Mouse (Mus musculus) spleen, adult 2 months (tissue): ENCODE results near the gene Ccdc180. TPM values are rescaled to one million over a fixed set of nuclear protein-coding genes. Genes with fewer than 3 reads are reported as not detected.
A peak's percentile ranks its signal among the peaks of the same experiment; 100 is the strongest.

Experiments used
- DNase-seq, 2 experiments: peaks; one replicate each; pipeline versions ENCODE4 v3.0.0 to v3.0.0-alpha.2; 2012 to 2021; ENCODE audit warnings: low spot score in 2 of 2, low read depth in 1 of 2
- H3K27ac ChIP-seq: fragments of 200-500 bp; 2 replicates; pipeline ENCODE4 v1.5.1; 2012; ENCODE audit warnings: low read length, inconsistent platforms; ENCODE audit not compliant: insufficient read depth
- H3K27me3 ChIP-seq: fragments of 200-500 bp; 2 replicates; pipeline ENCODE4 v1.6.1; 2012; ENCODE audit warnings: mild to moderate bottlenecking, moderate library complexity, low read length, inconsistent platforms; ENCODE audit not compliant: control insufficient read depth, insufficient read depth
- H3K36me3 ChIP-seq: fragments of 200-500 bp; 2 replicates; pipeline ENCODE4 v1.6.1; 2012; ENCODE audit warnings: mild to moderate bottlenecking, low read length, inconsistent platforms; ENCODE audit not compliant: control insufficient read depth, insufficient read depth
- H3K4me1 ChIP-seq: fragments of 200-500 bp; 2 replicates; pipeline ENCODE4 v1.6.1; 2011; ENCODE audit warnings: inconsistent platforms; ENCODE audit not compliant: control insufficient read depth, insufficient read depth, insufficient read length
- H3K4me3 ChIP-seq: fragments of 200-500 bp; 2 replicates; pipeline ENCODE4 v1.5.1; 2011; ENCODE audit warnings: mild to moderate bottlenecking, inconsistent platforms; ENCODE audit not compliant: insufficient read depth, insufficient read length; ENCODE audit errors: extremely low read depth
- CTCF ChIP-seq: fragments of 200-500 bp; IDR thresholded peaks from 2 replicates; pipeline ENCODE4 v1.5.1; 2011; ENCODE audit warnings: mild to moderate bottlenecking, inconsistent platforms; ENCODE audit not compliant: insufficient read depth, insufficient read length, insufficient replicate concordance; ENCODE audit errors: extremely low read depth
- POLR2A ChIP-seq: fragments of 200-500 bp; IDR thresholded peaks from 2 replicates; pipeline ENCODE4 v1.6.1; 2011; ENCODE audit warnings: low read depth, low read length, inconsistent platforms
- WGBS: fragments of 180-500 bp; shearing (Covaris S2); methylation state at CpG from one replicate; pipeline ENCODE4 v1.1.7; 2018; 5-methylcytosine and 5-hydroxymethylcytosine counted together
- polyA plus RNA-seq: library from polyadenylated mRNA; depleted of rRNA; stranded (reverse); fragments of >200 nt; gene quantifications from 2 replicates; pipeline ENCODE4 v1.2.3, GENCODE M21; 2012

Gene Ccdc180
- polyA plus RNA-seq, 1 experiment: not detected

DNA sequence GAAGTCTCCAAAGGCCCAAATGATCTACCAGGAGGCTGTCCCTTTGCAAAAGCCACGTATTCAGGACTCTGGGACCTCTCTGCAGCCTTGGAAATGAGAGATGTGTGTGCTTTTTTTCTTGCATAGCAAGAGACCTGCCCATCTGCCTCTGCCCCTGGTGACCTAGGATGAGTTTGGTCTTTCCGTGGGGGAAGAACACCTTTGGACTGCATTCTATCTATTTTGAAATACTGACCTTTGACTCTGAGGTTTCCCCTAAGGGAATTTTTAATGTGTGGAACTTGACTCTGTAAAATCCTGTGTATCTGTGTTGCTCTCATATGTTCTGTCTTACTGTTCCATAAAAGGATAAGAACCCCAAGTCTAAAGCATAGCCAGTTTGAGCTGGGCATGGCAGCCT lies 78.9 kb downstream of the Ccdc180 start:
- H3K4me1 ChIP-seq: no peaks in the 10 kb centered on the region

DNA sequence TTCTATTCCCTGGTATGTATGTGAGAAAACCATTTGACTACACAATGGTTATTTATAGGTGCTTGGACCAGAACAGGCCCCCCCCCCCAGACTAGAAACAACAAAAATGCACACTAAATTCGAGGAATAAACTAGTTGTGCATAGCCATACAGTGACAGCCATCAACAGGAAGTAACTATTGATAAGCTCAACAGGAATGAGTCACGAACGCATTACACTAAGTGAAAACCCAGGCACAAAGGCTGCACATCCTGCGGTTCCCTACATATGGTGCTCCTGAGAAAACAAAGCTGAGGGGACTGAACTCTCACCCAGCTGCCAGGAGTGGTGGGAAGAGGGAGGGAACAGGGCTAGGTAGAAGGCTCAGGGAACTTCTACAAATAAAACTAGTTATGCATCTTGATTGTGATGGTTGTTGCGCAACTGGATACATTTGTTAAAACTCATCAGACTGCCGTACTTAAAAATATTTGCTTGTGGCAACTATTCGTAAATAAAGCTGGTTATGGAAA lies 80.0 kb downstream of the Ccdc180 start:
- no peak overlapping the region for H3K27ac ChIP-seq
- H3K36me3 ChIP-seq: no peaks in the 10 kb centered on the region
- no peak overlapping the region for H3K4me3 ChIP-seq
- no peak for TF ChIP-seq CTCF
- TF ChIP-seq POLR2A: no peak
- H3K27me3 ChIP-seq: 0 out of 2 replicates have a peak, but pooled peaks cover 2% of the 10 kb centered on the region
- no peaks in the 10 kb centered on the region for H3K4me1 ChIP-seq
- 69% methylated on average over 7 of the region's 7 CpGs for WGBS
- no peak for DNase-seq

More for the DNA sequence above, 78.9 kb downstream of the Ccdc180 start:
- H3K36me3 ChIP-seq: no peaks in the 10 kb centered on the region
- H3K27me3 ChIP-seq: 0 out of 2 replicates have a peak, but pooled peaks cover 2% of the 10 kb centered on the region
- no peak for DNase-seq
- TF ChIP-seq POLR2A (no peak), CTCF (no peak)
- WGBS: 70% methylated on average over 2 of the region's 2 CpGs
- H3K4me3 ChIP-seq: no peak overlapping the region
- H3K27ac ChIP-seq: no peak overlapping the region

DNA sequence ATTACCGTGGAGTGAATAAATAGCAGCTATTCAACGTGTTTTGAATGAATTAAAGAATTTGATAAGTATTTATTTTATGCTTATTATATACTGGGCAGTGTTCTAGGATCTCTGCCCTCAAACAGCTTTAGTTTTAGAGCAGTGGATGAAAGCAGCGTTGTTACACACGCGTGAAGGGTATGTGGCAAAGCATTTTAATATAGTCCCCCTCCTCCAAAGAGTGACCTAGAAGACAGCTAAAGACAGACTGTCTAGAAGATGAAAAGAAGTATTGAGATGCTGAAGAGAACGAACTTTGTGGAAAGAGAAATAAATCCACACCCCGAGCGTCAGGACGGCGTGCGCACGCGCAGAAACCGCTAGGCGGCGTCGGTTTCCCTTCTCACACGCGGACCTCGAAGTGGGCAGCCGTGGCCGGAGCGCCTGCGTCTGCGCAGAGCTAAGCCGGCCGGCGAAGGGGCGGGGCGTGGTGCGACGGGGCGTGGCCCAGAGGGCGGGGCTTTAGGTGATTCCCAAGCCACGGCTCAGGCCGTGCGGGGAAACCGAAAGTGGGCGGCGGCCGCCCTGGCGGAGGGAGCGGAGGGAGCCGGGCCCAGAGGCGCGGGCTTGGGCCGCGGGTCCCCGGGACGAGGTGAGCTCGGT lies 81.8 kb downstream of the Ccdc180 start:
- peak; percentile 49 to 96 for DNase-seq
- Histone ChIP-seq H3K27me3 (0 out of 2 replicates have a peak, but pooled peaks cover 2% of the 10 kb centered on the region), H3K4me3 (peak overlapping the region; percentile 66), H3K36me3 (no peaks in the 10 kb centered on the region), H3K27ac (0 out of 2 replicates have a peak overlapping the region, but pooled peaks have one; percentile 13), H3K4me1 (no peaks in the 10 kb centered on the region)
- 2% methylated on average over 48 of the region's 51 CpGs for WGBS
- peak; percentile 73; the same call in 1 of the 2 replicates for TF ChIP-seq CTCF
- no peak; the same call in 1 of the 2 replicates for TF ChIP-seq POLR2A

DNA sequence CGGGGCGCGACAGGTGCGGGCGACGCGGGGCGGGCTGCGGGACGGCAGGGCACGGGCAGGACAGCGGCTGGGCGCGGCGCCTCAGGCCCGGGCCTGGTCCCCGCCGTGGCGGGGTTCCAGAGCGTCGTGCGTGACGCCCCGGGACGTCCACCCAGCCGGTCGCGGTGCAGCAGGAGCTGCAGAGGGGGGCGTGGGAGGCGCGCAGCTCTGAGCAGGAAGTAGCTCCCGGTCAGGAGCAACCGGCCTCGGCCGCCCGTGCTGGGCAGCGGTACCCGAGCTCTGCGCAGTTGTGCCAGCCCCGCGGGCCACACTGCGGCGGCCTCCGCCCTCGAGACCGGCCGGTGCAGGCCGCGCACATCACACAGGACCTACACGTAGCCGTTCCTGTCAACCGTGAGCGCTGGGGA lies 82.3 kb downstream of the Ccdc180 start:
- 1% methylated on average over 46 of the region's 53 CpGs for WGBS

GRCm38 (mm10) chr4:45972951-45973350 lies 82.8 kb downstream of the Ccdc180 start:
- DNase-seq: no peak
- H3K4me1 ChIP-seq: no peaks in the 10 kb centered on the region
- H3K36me3 ChIP-seq: no peaks in the 10 kb centered on the region
- WGBS: 39% methylated on average over 9 of the region's 9 CpGs
- peak overlapping the region; percentile 66 for H3K4me3 ChIP-seq
- no peak overlapping the region for H3K27ac ChIP-seq
- 0 out of 2 replicates have a peak, but pooled peaks cover 2% of the 10 kb centered on the region for H3K27me3 ChIP-seq
- TF ChIP-seq CTCF (no peak), POLR2A (no peak)

More for the DNA sequence above, 82.3 kb downstream of the Ccdc180 start:
- H3K27ac ChIP-seq: 0 out of 2 replicates have a peak overlapping the region, but pooled peaks have one; percentile 13
- H3K4me3 ChIP-seq: peak overlapping the region; percentile 66
- peak in 1 of 2 experiments; percentile 39 for DNase-seq
- H3K27me3 ChIP-seq: 0 out of 2 replicates have a peak, but pooled peaks cover 2% of the 10 kb centered on the region
- H3K36me3 ChIP-seq: no peaks in the 10 kb centered on the region
- no peaks in the 10 kb centered on the region for H3K4me1 ChIP-seq
- TF ChIP-seq CTCF: no peak
- no peak for TF ChIP-seq POLR2A

DNA sequence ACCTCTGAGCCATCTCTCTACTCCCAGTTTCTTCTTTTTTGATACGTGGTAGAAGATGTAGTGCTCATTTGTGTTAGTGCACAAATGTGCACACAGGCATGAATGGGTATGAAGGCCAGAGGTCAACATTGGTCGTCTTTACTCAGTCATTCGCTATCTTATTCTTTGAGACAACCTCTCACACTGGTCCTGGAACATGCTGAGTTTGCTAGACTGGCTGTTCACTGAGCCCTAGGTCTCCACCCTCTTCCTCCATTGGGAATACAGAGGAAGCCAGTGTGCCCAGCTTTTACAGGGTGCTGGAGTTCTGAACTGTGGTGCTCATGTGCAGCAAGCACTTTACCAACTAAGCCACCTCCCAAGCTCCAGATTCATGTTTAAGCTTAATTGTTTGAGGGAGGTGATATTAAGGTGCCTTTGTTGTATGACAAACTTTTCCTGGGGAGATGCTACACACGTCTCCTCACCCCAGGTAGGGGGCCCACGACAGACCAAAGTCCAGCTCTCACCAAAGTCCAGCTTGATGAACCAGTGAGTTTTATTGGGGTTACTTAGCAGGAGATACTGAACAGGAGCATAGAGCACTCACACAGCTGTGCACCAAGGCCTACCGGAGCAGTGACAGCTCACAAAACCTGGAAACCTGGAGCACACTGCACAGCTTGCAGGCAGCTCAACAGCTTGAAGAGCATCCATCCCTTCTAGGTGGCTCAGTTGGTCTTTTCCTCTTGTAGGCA lies 87.0 kb downstream of the Ccdc180 start:
- Histone ChIP-seq H3K36me3 (no peaks in the 10 kb centered on the region), H3K4me3 (no peak overlapping the region), H3K27me3 (no peaks in the 10 kb centered on the region), H3K27ac (no peak overlapping the region), H3K4me1 (no peaks in the 10 kb centered on the region)
- TF ChIP-seq POLR2A (no peak), CTCF (no peak)
- no peak for DNase-seq
- 84% methylated on average over 6 of the region's 6 CpGs for WGBS
